Mouse (Mus musculus) stomach, embryonic 16.5 days (tissue): ENCODE measurements around the gene Rpl21. TPM values are rescaled to one million over a fixed set of nuclear protein-coding genes. Genes with fewer than 3 reads are reported as not detected.

Source experiments
- ATAC-seq: fragments of 200-750 bp; cut with Nextera tagmentation; 2 replicates; pipeline ENCODE4 v1.8.0; 2017; ENCODE audit warnings: moderate number of reproducible peaks, moderate TSS enrichment; ENCODE audit not compliant: insufficient read depth, low FRiP score
- H3K27ac ChIP-seq: fragments of 300-500 bp; sonication (generic); 2 replicates; pipeline ENCODE4 v1.5.1; 2014; ENCODE audit warnings: low read length
- H3K27me3 ChIP-seq: fragments of 300-500 bp; sonication (generic); 2 replicates; pipeline ENCODE4 v1.6.1; 2014; ENCODE audit warnings: low read length, control low read depth, mixed read lengths; ENCODE audit not compliant: control insufficient read depth, insufficient read depth
- H3K36me3 ChIP-seq: fragments of 300-500 bp; sonication (generic); 2 replicates; pipeline ENCODE4 v1.6.1; 2014; ENCODE audit warnings: low read length; ENCODE audit not compliant: control insufficient read depth, insufficient read depth
- H3K4me1 ChIP-seq: fragments of 300-500 bp; sonication (generic); 2 replicates; pipeline ENCODE4 v1.6.1; 2014; ENCODE audit warnings: low read length, control low read depth, mixed read lengths; ENCODE audit not compliant: control insufficient read depth, insufficient read depth
- H3K4me2 ChIP-seq: fragments of 300-500 bp; sonication (generic); 2 replicates; pipeline ENCODE4 v1.6.1; 2014; ENCODE audit warnings: low read depth, low read length, mixed read lengths
- H3K4me3 ChIP-seq: fragments of 300-500 bp; sonication (generic); replicated peaks from 2 replicates; pipeline ENCODE4 v1.5.1; 2014; ENCODE audit warnings: mild to moderate bottlenecking, low read length
- H3K9ac ChIP-seq: fragments of 300-500 bp; sonication (generic); 2 replicates; pipeline ENCODE4 v1.6.1; 2014; ENCODE audit warnings: low read length
- H3K9me3 ChIP-seq: fragments of 300-500 bp; sonication (generic); replicated peaks from 2 replicates; pipeline ENCODE4 v1.6.1; 2016; ENCODE audit warnings: low read length, control low read depth; ENCODE audit not compliant: control insufficient read depth
- WGBS: fragments of 180-500 bp; shearing (Covaris S2); extraction: QIAGEN DNeasy Blood & Tissue Kit; methylation state at CpG from one replicate; pipeline ENCODE4 v1.1.7; 2014; 5-methylcytosine and 5-hydroxymethylcytosine counted together
- polyA plus RNA-seq: library from polyadenylated mRNA; unstranded; fragments of >200 nt; fragmentation: Nextera tagmentation; extraction: Ambion mirVana; gene quantifications from 2 replicates; pipeline ENCODE4 v1.2.1, GENCODE M21; 2015

Gene Rpl21
- polyA plus RNA-seq, 1 experiment from 2014 or later: 513 TPM

DNA sequence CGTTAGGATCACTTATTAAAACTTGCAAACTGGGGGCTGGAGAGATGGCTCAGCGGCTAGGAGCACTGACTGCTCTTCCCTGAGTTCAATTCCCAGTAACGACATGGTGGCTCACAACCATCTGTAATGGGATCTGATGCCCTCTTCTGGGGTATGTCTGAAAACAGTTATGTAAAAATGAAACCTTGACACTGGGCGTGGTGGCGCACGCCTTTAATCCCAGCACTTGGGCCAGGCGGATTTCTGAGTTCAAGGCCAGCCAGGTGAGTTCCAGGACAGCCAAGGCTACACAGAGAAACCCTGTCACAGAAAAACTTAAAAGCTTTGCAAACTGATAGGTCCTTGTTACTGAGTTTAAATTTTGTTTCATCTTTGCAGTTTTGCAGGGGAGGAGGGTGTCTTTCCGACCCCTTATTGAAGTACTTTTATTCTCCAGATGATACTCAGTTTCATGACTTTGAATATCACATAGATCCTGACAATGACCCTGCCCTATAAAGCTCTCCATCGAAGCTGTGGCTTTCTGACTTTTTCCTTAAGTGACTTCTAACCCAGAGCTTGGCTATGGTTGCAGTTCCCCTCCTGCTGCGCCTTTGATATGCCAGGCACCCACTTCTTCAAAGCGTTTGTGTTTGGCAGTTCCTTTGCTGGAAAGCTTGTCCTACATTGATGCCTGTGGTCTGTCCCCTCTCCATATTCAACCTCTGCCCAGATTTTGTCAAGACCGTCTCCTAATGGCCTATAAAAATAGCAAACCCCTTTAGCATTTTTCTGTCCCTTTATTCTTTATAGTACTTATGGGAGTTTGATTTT lies 6.4 kb downstream of the Rpl21 start:
- Histone ChIP-seq H3K9me3 (no peaks in the 10 kb centered on the region), H3K9ac (no peak overlapping the region), H3K36me3 (peaks cover 21% of the 10 kb centered on the region), H3K4me1 (peaks cover 12% of the 10 kb centered on the region), H3K4me2 (no peak overlapping the region), H3K27me3 (no peaks in the 10 kb centered on the region), H3K27ac (no peak overlapping the region), H3K4me3 (no peak overlapping the region)
- ATAC-seq: no peak
- 47% methylated on average over 12 of the region's 12 CpGs for WGBS

- 50% methylated on average over 5 of the region's 5 CpGs for WGBS
- no peaks in the 10 kb centered on the region for H3K27me3 ChIP-seq
- 0 out of 2 replicates have a peak, but pooled peaks cover 5% of the 10 kb centered on the region for H3K4me1 ChIP-seq
- no peak overlapping the region for H3K4me3 ChIP-seq
- no peak overlapping the region for H3K27ac ChIP-seq
- H3K36me3 ChIP-seq: peaks cover 19% of the 10 kb centered on the region
- no peak overlapping the region for H3K9ac ChIP-seq
- H3K4me2 ChIP-seq: no peak overlapping the region
- no peaks in the 10 kb centered on the region for H3K9me3 ChIP-seq
- ATAC-seq: no peak
These were observed 7.1 kb downstream of the Rpl21 start for GRCm38 (mm10) chr5:146839760-146840159.

GRCm38 (mm10) chr5:146840422-146840821 lies 7.7 kb downstream of the Rpl21 start:
- Histone ChIP-seq H3K9me3 (no peaks in the 10 kb centered on the region), H3K4me3 (no peak overlapping the region), H3K9ac (no peak overlapping the region), H3K36me3 (peaks cover 14% of the 10 kb centered on the region), H3K4me2 (no peak overlapping the region), H3K4me1 (no peaks in the 10 kb centered on the region), H3K27ac (no peak overlapping the region), H3K27me3 (no peaks in the 10 kb centered on the region)
- ATAC-seq: no peak
- 71% methylated on average over 4 of the region's 4 CpGs for WGBS

- H3K4me3 ChIP-seq: no peak overlapping the region
- no peak overlapping the region for H3K4me2 ChIP-seq
- H3K9me3 ChIP-seq: no peaks in the 10 kb centered on the region
- H3K27me3 ChIP-seq: no peaks in the 10 kb centered on the region
- no peak for ATAC-seq
- 74% methylated on average over 5 of the region's 5 CpGs for WGBS
- H3K9ac ChIP-seq: no peak overlapping the region
- no peak overlapping the region for H3K27ac ChIP-seq
- H3K4me1 ChIP-seq: peaks cover 9% of the 10 kb centered on the region
- H3K36me3 ChIP-seq: peaks cover 6% of the 10 kb centered on the region; the same call in 1 of the 2 replicates
These were observed 8.6 kb downstream of the Rpl21 start for GRCm38 (mm10) chr5:146841301-146841700.

DNA sequence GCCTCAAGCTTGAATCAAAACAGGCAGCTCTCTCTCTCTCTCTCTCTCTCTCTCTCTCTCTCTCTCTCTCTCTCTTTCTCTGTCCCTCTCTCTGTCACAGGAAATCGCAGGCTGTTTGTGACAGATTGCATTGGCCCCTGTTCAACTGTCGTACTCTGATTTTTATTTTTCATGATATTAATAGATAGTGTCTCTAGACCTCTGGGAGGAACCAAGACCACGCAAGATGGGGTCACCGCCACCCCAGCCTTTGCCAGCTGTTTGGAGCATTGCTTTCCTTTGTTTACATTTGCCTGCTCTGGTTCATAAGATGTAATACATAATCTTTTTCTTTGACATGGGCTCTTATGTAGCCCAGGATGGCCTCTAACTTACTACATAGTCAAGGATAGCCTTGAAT lies 9.3 kb downstream of the Rpl21 start:
- Histone ChIP-seq H3K4me2 (no peak overlapping the region), H3K36me3 (no peaks in the 10 kb centered on the region), H3K4me3 (no peak overlapping the region), H3K9me3 (no peaks in the 10 kb centered on the region), H3K9ac (no peak overlapping the region), H3K4me1 (peaks cover 10% of the 10 kb centered on the region), H3K27me3 (no peaks in the 10 kb centered on the region), H3K27ac (no peak overlapping the region)
- no peak for ATAC-seq
- 79% methylated on average over 4 of the region's 4 CpGs for WGBS

DNA sequence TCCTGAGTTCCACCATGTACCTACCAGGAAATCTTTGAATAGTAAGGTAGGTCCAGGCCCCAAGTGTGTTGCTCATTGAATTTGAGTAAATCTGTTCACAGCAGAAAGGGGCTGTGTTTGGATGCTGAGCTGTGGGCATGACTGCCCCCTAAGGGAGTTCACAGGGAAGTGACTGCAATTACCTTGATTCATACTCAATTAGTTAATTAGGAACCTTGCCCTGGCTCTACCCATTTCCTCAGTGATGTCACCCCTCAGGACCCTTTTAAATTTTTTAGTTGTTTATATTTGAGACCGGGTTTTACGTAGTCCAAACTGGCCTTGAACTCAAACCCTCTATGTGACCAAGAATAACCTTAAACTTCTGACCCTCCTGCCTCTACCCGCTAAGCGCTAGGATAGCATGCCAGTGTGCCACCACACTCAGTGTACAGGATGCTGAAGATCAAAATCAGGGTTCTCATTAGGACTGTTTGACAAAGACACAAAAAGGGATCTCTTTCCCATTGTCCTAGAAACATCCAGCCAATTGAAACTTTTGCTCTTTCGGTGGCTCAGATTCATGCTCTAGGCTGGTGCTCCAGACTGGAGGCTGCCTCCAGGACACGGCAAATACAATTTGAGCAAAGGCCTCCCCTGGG lies 11.7 kb downstream of the Rpl21 start:
- peak overlapping the region; percentile 62 for H3K27ac ChIP-seq
- WGBS: 15% methylated on average over 6 of the region's 6 CpGs
- H3K27me3 ChIP-seq: no peaks in the 10 kb centered on the region
- peaks cover 10% of the 10 kb centered on the region for H3K4me1 ChIP-seq
- no peaks in the 10 kb centered on the region for H3K9me3 ChIP-seq
- no peaks in the 10 kb centered on the region for H3K36me3 ChIP-seq
- H3K4me3 ChIP-seq: peak overlapping the region; percentile 62
- ATAC-seq: no peak
- H3K9ac ChIP-seq: peak overlapping the region; percentile 71
- H3K4me2 ChIP-seq: peak overlapping the region; percentile 97

DNA sequence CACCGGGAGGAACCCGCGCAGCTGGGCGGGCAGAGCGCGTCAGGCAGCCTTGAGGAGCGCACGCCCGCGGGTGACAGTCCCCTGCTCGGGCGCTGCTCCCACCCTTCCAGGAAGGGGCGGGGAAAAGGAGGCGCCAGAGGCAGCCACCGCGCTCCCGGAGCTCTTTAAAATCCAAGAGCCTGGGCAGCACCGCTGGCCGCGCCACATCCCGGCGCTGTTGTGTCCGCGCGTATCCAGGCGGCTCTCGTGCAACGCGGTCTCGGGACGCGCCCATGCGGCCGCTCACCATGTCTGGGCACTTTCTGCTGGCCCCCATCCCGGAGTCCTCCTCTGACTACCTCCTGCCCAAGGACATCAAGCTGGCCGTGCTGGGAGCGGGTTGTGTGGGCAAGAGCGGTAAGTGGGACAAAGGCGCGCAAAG lies 12.3 kb downstream of the Rpl21 start, which contains the start of gene Rasl11a:
Gene Rasl11a, plus strand, starts transcription at position 127 of the 421 bp plus-strand sequence.
- Histone ChIP-seq H3K4me1 (peaks cover 10% of the 10 kb centered on the region), H3K27ac (peak within 1 kb of the TSS; percentile 62), H3K4me2 (peak within 1 kb of the TSS; percentile 97), H3K9ac (peak within 1 kb of the TSS; percentile 71), H3K27me3 (no peaks in the 10 kb centered on the region), H3K4me3 (peak within 1 kb of the TSS; percentile 62), H3K9me3 (no peaks in the 10 kb centered on the region), H3K36me3 (no peaks in the 10 kb centered on the region)
- under 1% methylated on average over 40 of the region's 40 CpGs for WGBS
- peak; percentile 91 for ATAC-seq

DNA sequence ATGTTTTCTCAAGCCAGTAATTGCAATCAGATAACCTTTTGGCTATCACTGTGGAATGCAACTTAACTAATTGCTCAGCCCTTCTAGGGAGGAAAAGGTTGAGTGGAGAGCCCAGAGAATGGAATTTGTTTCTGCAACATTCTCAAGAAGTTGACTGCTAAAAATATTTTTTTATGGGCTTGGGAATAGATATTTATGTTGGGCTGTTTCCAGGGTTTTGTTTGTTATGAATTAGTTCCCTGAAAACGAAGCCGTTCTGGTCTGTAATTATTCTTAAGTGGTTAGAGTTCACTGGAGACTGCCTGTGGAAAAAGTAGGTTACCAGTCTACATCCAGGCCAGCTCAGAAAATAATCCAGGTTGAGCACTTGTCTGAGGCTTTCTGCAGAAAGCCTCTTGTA lies 13.8 kb downstream of the Rpl21 start:
- Histone ChIP-seq H3K4me1 (peaks cover 10% of the 10 kb centered on the region), H3K27me3 (no peaks in the 10 kb centered on the region), H3K4me3 (peak overlapping the region; percentile 62; the same call in 1 of the 2 replicates), H3K36me3 (no peaks in the 10 kb centered on the region), H3K27ac (peak overlapping the region; percentile 63), H3K4me2 (peak overlapping the region; percentile 97; the same call in 1 of the 2 replicates), H3K9me3 (no peaks in the 10 kb centered on the region), H3K9ac (no peak overlapping the region)
- WGBS: 23% methylated on average over 2 of the region's 2 CpGs
- no peak for ATAC-seq

- Histone ChIP-seq H3K4me2 (no peak overlapping the region), H3K36me3 (no peaks in the 10 kb centered on the region), H3K27me3 (no peaks in the 10 kb centered on the region), H3K9me3 (no peaks in the 10 kb centered on the region), H3K9ac (no peak overlapping the region), H3K4me3 (no peak overlapping the region), H3K27ac (no peak overlapping the region), H3K4me1 (peaks cover 10% of the 10 kb centered on the region)
- ATAC-seq: no peak
- 86% methylated on average over 4 of the region's 4 CpGs for WGBS
These were observed 16.4 kb downstream of the Rpl21 start for GRCm38 (mm10) chr5:146848936-146849582.
